Mouse (Mus musculus) small intestine, adult 2 months (tissue): ENCODE results near the gene Stt3b. TPM values are rescaled to one million over a fixed set of nuclear protein-coding genes. Genes with fewer than 3 reads are reported as not detected.

Experiments used
- H3K27ac ChIP-seq: fragments of 200-500 bp; 2 replicates; pipeline ENCODE4 v1.5.1; 2012; ENCODE audit warnings: low read depth, low read length, control low read depth, inconsistent platforms; ENCODE audit not compliant: insufficient read depth
- H3K27me3 ChIP-seq: fragments of 200-500 bp; 2 replicates; pipeline ENCODE4 v1.6.1; 2012; ENCODE audit warnings: mild to moderate bottlenecking, moderate library complexity, low read length, inconsistent platforms; ENCODE audit not compliant: control insufficient read depth, insufficient read depth
- H3K36me3 ChIP-seq: fragments of 200-500 bp; 2 replicates; pipeline ENCODE4 v1.6.1; 2012; ENCODE audit warnings: mild to moderate bottlenecking, low read length, control low read depth, inconsistent platforms; ENCODE audit not compliant: control insufficient read depth, insufficient read depth
- H3K4me1 ChIP-seq: fragments of 200-500 bp; 2 replicates; pipeline ENCODE4 v1.6.1; 2012; ENCODE audit warnings: low read length, inconsistent platforms, mixed read lengths; ENCODE audit not compliant: control insufficient read depth, insufficient read depth, insufficient read length
- H3K4me3 ChIP-seq: fragments of 200-500 bp; 2 replicates; pipeline ENCODE4 v1.5.1; 2012; ENCODE audit warnings: low read depth, mild to moderate bottlenecking, control low read depth, inconsistent platforms, low read length, moderate library complexity
- CTCF ChIP-seq: fragments of 200-500 bp; IDR thresholded peaks from 2 replicates; pipeline ENCODE4 v1.5.1; 2012; ENCODE audit warnings: low read depth, mild to moderate bottlenecking, control low read depth, inconsistent platforms, low read length, moderate library complexity, mixed read lengths; ENCODE audit not compliant: insufficient replicate concordance, insufficient read length; ENCODE audit errors: extremely low read depth
- POLR2A ChIP-seq: fragments of 200-500 bp; IDR thresholded peaks from 2 replicates; pipeline ENCODE4 v1.6.1; 2012; ENCODE audit warnings: low read depth, mild to moderate bottlenecking, control low read depth, inconsistent platforms, low read length, moderate library complexity
- WGBS: fragments of 180-500 bp; shearing (Covaris S2); methylation state at CpG from one replicate; pipeline ENCODE4 v1.1.7; 2018; 5-methylcytosine and 5-hydroxymethylcytosine counted together
- polyA plus RNA-seq: library from polyadenylated mRNA; depleted of rRNA; stranded (reverse); fragments of >200 nt; gene quantifications from 2 replicates; pipeline ENCODE4 v1.2.3, GENCODE M21; 2012

Stt3b gene
- polyA plus RNA-seq, 1 experiment, result 51.1 TPM

DNA sequence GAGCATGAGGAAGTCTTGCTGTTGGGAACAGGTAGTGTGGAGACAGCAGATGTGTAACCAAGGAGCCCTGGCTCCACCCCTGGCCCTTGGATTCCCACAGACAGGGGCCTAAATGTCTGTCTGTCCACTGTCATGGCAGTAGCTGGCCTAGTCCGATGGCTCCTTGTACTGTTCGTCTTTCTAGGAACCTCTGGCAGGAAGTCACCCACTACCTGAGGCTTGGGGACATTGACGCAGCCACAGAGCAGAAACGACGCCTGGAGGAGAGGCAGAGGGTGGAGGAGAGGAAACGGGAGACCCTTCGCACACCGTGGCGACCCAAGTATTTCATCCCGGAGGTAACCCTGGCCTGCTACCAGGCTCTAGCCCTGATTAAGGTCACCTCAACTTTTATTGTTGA is 80.5 kb downstream of the Stt3b start:
- Histone ChIP-seq H3K4me3 (no peak overlapping the region), H3K27ac (no peak overlapping the region), H3K27me3 (no peaks in the 10 kb centered on the region), H3K4me1 (no peaks in the 10 kb centered on the region), H3K36me3 (peaks cover 9% of the 10 kb centered on the region; the same call in 1 of the 2 replicates)
- WGBS, result 93% methylated on average over 10 of the region's 10 CpGs
- TF ChIP-seq POLR2A (no peak), CTCF (no peak)

DNA sequence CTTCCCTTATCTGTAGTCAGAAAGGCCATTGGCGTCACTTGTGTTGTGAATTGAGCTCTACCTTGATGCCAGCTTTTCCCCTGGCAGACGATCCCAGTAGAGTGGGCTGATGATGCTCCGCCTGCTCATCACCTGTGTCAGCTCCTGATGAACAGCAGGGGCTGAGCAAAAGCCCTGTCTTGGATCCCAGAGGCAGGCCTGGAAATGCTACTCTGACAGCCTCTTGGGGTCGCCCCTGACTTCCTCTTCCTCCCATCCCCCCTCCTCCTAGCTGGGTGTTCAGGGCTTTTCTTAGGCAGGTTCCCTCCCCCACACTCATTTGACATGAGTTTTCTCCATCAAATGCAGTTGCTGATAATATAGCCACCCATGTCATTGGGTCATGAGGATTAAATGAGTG is 81.1 kb downstream of the Stt3b start:
- Histone ChIP-seq H3K36me3 (peaks cover 9% of the 10 kb centered on the region; the same call in 1 of the 2 replicates), H3K27me3 (no peaks in the 10 kb centered on the region), H3K4me3 (no peak overlapping the region), H3K4me1 (no peaks in the 10 kb centered on the region), H3K27ac (no peak overlapping the region)
- TF ChIP-seq CTCF, result no peak
- TF ChIP-seq POLR2A, result no peak
- WGBS, result 85% methylated on average over 4 of the region's 4 CpGs

DNA sequence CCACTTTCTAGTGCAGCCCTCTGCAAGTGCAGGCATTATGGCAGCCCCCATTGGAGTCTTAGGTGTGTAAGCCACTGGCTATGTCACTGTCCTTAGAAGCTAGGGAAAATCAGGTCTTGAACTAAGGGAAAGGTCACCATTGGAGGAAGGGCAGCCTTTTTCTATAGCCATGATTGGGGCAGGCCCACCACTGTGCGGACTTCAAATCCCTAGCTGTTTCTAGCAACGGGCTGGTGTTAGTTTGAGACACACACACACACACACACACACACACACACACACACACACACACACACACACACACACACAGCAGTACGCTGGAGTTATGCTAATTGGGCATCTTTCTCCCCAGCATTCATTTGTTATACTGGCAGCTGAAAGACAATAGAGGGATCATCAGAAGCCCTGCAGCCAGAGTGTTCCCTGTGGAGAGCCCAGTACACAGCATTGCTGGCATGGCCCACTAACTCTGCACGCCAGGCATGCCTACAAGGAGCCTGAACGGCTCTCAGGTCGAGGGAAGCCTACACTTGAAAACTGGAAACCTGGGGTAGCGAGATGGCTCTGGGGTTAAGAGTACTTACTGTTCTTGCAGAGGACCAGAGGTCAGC is 85.4 kb downstream of the Stt3b start:
- Histone ChIP-seq H3K27me3 (no peaks in the 10 kb centered on the region), H3K27ac (no peak overlapping the region), H3K4me3 (no peak overlapping the region), H3K4me1 (no peaks in the 10 kb centered on the region), H3K36me3 (no peaks in the 10 kb centered on the region)
- 83% methylated on average over 7 of the region's 7 CpGs for WGBS
- TF ChIP-seq CTCF (no peak), POLR2A (no peak)

DNA sequence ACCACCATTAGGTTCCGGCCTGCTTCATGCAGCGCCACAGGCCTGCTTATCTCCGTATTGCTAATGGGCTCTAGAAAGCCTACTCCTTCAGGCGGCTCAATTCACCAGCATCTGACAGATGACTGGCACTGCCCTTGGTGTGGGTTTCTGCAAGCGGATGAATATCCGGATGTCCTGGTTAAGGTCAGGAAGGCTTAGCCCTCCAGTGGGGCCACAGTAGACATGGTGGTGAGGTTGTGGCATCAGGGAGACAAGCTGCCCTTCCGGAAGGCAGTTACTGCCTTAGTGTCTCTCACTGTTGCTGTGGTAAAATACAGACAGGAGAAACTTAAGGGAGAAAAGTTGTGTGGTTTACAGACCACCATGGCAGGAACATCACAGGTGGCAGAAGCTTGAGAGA is 89.0 kb downstream of the Stt3b start:
- H3K36me3 ChIP-seq, result peaks cover 3% of the 10 kb centered on the region
- 93% methylated on average over 7 of the region's 7 CpGs for WGBS
- no peak overlapping the region for H3K4me3 ChIP-seq
- no peaks in the 10 kb centered on the region for H3K4me1 ChIP-seq
- H3K27me3 ChIP-seq, result no peaks in the 10 kb centered on the region
- no peak for TF ChIP-seq CTCF
- TF ChIP-seq POLR2A, result no peak
- H3K27ac ChIP-seq, result no peak overlapping the region

DNA sequence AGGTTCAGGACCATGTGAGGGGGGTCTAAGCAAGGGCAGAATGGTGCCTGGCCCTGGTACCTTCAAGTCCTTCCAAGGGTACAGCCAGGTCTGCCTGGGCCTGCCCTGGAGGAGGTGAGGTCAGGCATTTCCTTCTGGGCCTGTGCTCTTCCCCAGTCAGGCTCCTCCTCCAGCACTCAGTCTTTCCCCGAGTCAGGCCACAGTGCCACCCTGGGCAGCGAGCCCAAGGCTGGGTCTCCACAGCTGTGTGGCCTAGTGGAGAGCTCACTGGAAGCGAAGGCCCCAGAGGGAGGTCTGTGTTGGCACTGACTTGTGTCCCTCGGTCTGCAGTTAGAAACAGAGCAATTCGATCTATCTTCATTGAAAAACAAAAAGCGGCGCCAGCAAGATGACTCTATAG is 89.8 kb downstream of the Stt3b start:
- Histone ChIP-seq H3K4me1 (no peaks in the 10 kb centered on the region), H3K36me3 (peaks cover 3% of the 10 kb centered on the region), H3K4me3 (no peak overlapping the region), H3K27ac (no peak overlapping the region), H3K27me3 (no peaks in the 10 kb centered on the region)
- WGBS, result 80% methylated on average over 7 of the region's 7 CpGs
- no peak for TF ChIP-seq CTCF
- no peak for TF ChIP-seq POLR2A

DNA sequence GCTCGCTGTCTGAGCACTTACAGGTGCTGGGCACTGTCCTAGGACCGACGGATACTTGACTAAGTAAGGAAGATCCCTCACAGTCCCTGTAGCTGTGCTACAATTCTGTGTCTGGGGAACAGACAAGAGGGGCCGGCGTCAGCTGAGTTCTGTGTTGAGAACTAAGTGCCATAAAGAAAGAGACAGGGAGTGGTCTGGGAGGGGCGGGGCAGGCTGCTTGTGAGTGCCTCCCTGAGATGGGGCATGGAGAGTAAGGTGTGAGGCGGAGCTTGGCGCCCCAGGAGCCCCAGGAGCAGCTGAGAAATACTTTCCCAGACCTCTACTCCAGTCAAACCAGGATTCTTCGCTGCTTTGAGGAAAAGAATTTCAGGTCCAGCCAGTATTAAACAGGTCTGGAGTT is 92.2 kb downstream of the Stt3b start:
- 48% methylated on average over 9 of the region's 9 CpGs for WGBS

DNA sequence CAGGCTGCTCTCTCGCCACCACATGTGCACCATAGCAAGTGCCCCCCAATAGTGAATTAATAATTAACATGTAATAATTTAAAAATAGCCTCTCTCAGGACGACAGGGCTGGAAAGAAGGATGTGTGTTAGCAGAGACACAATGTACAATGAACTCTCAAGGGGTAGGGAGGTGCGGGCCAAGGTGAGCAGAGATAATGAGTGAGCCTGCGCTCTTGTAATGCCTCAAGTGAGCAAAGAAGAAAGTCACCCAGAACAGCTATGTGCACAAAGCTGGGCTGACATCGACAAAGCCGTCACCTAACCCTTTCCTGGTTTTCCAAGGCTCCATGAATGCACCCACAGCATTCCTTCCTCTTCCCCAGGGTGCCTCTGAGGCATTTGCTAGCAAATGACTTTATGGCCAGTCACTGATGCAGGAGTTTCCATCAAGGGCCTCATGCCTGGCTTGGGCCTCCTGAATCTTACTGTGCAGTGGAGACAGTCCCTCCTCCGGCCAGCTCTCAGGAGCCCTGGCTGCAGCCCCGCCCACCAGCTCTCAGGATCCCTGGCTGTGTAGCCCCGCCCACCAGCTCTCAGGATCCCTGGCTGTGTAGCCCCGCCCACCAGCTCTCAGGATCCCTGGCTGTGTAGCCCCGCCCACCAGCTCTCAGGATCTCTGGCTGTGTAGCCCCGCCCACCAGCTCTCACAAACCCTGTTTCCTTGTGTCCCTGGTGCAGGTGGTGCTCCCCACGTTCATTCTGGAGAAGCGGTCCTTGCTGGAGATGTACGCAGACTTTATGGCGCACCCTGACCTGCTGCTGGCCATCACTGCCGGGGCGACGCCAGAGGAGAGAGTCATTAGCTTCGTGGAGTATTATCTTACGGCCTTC is 94.2 kb downstream of the Stt3b start:
- Histone ChIP-seq H3K27ac (no peak overlapping the region), H3K4me3 (no peak overlapping the region), H3K36me3 (peaks cover 3% of the 10 kb centered on the region), H3K27me3 (no peaks in the 10 kb centered on the region), H3K4me1 (no peaks in the 10 kb centered on the region)
- 58% methylated on average over 21 of the region's 21 CpGs for WGBS
- TF ChIP-seq POLR2A (no peak), CTCF (no peak)

More for the DNA sequence above, 92.2 kb downstream of the Stt3b start:
- Histone ChIP-seq H3K27ac (no peak overlapping the region), H3K4me3 (no peak overlapping the region), H3K4me1 (no peaks in the 10 kb centered on the region), H3K36me3 (peaks cover 3% of the 10 kb centered on the region), H3K27me3 (no peaks in the 10 kb centered on the region)
- TF ChIP-seq CTCF (no peak), POLR2A (no peak)
